Mouse (Mus musculus) gastrocnemius, adult 8-10 months (tissue): Measurements from ENCODE around the gene Crhr2. TPM values are rescaled to one million over a fixed set of nuclear protein-coding genes. Genes with fewer than 3 reads are reported as not detected.

Experiments used
- DNase-seq, 2 experiments: peaks; one replicate each; pipeline ENCODE4 v3.0.0; 2022; ENCODE audit warnings: low spot score in 2 of 2
- total RNA-seq, 4 experiments: library from RNA; stranded (reverse); gene quantifications; 2 replicates each; pipeline ENCODE4 v1.2.4; 2022

Crhr2 gene
- total RNA-seq, 4 experiments from 2014 or later, result 17.2 to 21.4 (median 17.7) TPM

DNA sequence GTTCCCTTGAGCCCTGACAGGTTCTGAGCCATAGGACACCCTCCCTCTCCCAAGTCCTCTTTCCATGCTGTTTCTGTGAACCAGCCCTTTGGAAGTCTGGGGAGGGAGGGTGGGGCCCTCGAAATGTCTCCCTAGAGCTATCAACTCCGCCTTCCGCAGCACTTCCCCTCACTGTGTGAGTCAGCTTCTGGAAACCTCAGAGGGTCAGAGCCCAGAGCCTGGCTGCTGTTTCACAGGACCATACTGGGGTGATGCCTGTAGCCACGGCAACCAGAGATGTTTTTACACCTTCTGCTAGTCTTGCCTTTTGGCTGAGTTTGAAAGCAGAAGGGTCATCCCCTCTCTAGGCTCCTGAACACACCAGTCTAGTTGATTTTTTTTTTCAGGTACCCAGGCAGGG, 9.8 kb downstream of the Crhr2 start:
- DNase-seq, result peak; percentile 40 to 45

DNA sequence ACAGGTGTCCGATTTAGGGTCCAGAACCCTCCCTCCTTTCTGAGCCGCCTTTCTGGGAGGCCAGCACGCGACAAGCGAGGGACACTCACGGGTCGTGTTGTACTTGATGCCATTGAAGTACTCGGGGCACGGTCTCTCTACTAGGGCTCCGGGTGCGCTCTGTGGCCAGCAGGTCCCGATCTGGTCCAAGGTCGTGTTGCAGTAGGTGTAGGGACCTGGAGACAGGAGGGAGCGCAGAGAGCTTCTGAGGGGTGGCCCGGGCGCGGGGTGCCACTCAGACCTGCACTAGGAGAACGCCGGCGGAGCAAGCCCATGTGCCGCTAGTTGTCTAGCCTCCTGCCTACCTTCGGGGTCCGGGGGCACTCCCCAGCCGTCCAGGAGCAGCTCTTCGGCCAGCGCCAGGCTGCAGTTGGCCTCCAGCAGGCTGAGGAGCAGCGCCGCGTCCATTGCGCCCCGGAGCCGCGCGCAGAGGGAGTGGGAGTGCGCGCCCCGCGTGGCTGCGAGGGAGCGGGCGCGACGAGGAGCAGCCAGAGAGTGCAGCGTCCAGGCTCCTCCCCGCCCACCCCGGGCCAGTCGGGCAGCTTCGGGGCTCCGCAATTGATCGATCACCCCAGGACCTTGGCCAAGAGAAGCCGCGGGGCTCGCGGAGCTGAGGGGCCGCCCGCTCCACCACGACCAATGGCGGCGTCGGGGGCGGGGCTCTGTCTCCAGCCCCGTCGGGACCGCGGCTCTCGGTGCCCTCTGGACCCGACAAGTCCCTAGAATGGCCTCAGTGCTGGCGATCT, 15.3 kb downstream of the Crhr2 start:
- no peak for DNase-seq

DNA sequence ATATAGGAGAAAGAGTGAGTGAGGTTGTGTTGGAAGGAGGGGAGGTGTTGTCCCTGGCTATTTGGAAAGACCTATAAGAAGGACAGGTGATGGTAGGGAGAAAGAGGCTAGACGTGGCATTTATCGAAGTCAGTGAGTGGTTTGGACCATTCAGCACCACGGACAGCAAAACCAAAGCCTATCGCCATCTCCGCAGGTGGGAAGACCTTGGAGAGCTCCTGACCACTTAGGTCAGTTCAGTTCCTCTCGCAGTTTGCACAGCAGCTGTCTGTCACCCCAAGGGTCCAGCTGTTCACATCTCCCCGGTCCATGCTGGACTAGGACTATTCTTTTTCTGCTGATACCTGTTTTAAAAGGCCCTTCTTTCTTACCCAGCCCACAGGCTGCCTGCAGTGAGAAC, 24.5 kb downstream of the Crhr2 start:
- DNase-seq, result no peak

DNA sequence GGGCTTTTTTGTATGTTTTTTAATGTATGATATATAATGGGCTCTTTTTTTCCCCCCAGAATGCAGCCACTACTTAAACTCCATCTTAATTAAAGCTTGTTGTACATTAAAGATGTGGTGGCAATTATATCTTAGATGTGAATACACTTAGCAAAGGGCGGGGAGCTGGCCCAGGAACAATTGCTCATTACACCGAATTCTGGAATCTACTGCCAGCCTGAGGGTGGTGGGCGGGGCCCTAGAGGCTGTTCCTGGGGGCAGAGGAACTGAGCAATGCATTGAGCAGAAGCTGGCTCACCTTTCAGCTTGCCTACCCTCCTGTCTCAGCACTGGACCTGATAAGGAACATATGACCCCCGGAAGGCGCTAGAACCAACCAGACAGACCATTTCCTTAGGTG, 34.2 kb downstream of the Crhr2 start:
- no peak for DNase-seq

DNA sequence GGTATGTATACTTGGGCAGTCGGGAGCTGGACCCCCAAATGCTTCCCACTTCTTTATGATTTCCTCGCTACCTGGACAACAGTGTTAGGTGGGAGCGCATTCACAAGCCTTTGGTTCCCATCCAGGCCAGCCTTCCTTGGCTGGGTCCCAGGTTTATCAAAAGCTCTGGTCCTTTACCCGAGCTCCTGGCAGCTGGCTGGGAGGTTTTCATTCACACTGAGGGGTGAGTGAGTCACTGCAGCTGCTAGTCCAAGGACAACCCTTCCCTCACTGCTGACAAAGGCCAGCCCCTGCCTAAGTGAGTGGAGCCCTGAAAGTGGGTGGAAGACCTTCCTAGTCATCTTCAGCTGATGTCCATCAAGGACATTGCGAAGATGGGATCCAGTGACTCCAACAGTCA, 34.8 kb downstream of the Crhr2 start:
- DNase-seq, result no peak

DNA sequence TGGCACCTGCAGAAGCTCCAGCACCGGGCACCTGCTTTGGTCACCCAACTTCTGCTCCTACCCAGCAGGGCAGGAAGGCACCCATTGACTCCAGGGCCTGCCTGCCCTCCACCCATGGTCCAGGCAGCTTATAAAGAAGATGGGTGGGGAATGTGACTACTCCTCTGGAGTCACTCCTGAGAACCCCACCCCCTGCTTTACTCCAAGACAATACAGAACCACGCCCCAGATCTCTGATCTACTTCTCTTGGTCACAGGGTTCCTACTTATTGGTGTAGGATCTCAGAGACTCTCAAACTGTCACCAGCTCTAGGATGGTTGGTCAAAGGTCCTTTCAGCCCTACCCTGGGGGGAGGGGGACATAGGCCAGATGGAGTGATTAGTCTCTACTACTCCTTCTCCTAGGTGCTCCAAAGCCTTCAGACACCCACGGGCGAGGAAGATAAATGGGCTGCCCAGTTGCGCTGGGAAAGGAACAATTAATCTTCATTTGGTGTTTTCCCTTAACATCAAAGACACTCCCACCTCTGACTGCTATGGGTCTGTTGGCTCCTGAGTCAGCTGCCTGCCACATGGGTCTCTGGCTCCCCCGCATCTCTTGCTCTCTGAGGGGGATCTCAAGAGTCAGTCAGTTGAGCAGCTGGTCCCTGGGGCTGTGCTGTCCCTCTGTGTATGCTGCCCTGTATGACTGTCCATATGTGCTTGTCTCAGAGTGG, 39.2 kb downstream of the Crhr2 start:
- DNase-seq, result no peak

DNA sequence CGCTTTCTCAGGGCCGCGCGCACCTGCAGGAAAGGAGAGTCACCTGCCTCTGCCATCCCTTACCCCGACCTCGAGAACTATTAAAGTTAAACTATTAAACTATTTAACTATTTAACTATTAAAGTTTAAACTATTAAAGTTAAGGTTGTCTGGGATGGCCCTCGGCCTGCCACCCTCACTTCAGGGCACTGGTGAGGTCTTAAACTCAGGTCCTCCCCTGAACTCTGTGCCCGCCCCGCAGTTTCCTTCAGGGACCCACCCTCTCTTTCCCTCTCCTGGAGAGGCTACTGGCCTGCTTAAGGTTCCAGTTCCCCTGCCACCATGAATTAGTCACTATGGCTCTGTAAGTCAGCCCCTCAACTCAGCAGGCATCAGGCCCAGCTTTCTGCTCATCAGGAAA, 41.4 kb downstream of the Crhr2 start:
- no peak for DNase-seq

DNA sequence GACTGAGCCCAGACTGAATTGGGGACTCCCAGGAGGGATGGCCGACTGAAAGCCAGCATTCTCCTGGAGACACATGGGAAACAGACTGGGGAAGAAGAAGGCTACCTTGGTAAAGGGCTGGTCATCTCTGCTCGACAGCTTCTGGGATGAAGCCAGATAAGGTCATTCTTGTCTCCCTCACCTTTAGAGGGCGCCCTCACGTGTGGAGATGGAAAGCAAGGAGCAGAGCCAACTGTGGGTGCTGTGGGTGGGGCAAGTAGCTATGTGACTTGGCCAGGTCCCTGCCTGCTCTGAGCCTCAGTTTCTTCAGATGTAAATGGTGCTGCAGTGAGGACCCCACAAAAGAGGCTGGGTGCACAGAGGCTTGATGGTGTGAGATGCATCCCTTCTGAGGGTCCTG, 42.2 kb downstream of the Crhr2 start:
- peak in 1 of 2 experiments; percentile 14 for DNase-seq

DNA sequence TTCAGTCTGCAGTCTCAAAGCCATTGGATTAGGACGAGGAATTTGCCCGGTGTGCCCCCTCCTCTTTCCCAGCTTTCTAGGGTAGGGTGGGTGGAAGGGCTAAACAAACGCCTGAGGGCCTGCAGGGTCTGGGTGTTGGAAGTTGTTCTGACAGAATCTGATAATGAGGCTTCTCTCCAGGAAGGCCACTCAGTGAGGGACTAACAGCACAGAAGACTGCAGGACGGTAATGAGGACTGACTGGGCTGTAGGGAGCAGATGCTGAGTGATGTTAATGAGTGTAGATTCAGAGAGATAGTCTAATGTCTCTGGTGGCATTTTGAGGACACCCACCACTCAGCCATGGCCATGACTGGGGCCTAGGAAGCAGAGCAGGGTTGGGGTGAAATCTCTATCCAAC, 45.5 kb downstream of the Crhr2 start:
- DNase-seq, result no peak

DNA sequence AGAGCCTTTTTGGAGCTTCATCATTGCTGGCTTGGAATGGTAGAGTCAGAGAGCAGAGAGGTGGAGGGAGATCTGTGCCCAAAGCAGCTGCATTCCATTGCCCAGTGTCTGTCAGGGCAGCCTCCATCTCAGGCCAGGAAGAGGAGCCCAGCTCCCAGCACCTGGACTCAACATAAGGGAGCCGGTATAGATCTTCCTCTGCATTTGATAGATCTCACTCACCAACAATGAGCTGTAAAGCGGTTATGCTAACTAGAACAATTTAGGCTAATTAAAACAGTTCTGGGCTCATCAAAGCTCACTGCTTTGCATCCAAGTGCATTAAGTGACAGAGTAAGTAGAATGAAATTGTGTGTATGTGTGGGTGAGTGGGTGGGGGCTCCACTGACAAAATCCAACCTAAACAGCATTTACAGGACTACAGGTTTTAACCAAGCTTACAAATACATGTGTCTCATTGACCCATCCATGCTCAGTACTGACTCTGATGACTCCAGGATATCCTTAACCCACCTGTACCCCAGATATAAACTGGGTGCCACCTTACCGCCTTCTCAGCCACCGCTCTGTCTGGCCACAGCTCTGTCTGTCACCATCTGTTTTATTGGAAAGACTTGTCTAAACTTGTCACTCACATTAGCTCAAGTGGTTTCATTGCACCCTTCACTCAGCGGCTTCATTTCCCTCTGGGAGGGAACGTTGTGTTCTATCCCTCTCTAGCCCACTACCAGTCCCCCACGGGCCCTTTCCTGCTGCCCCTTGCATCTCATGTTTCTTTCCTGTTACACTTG, 50.4 kb downstream of the Crhr2 start:
- no peak for DNase-seq

DNA sequence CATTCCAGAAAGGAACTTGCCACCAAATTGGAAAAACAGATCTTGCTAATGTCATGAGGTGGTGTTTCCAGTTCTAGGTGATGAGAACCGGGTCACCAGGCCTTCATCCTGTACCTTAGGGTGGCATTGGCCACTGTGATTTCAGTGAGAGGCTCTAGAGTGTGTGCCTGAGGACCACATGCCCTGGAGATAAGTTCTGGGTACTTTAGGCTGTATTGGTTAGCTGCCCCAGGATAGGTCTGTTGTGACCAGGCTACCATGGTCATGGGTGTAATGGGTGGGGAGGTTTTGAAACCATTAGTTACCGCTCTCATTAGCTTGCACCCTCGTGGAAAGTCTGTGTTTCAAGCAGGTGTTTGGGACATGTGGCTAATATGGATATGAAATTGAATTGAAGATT, 51.4 kb downstream of the Crhr2 start:
- no peak for DNase-seq

DNA sequence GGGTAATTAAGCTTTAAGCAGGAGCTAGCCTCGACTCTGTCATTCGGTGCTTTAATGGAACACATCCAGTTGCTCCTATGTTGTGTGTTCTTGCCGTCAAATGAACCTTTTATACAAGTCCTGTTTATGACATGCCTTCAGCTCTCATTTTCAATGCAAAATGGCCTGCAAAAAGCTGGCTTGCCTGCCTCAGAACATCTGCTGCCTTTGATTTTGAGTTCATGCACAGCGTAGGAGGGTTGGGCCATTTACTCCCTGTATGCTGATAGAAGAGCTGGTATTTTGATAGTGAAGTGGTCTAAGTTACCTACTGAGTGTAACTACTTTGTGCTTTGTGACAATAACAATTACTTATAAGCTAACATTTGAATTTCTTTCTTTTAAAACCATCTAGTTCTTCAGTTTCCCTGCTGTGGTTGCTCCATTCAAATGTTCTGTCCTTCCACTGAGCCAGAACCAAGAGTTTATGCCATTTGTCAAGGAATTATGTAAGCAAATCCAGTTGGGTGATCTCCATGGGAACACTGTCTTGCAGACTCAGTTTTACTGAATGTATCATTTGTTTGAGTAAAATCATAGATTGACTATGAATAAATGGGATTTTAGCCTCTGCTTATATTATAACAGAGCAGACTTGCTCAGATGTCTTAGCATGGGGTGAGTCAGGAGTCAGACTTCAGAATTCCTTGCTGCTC, 56.1 kb downstream of the Crhr2 start:
- no peak for DNase-seq

DNA sequence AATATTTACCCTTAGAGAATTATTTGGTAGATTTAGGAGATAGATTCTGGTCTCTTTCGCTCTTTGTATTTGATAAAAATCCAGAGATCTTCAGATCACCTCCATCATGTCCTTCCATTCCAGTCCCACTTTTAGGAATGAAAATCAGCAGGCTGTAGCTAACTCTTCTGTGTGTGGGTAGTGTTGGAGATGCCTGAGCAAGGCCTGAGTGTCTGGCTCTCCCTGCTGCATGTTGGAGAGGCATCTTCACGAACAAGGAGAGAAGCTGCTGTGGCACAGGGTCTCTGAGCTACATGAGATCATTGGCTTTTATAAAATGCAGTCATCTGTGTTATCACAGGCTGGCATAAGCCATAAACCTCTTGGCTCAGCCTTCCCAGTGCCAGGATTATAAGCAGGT, 66.9 kb downstream of the Crhr2 start:
- no peak for DNase-seq

DNA sequence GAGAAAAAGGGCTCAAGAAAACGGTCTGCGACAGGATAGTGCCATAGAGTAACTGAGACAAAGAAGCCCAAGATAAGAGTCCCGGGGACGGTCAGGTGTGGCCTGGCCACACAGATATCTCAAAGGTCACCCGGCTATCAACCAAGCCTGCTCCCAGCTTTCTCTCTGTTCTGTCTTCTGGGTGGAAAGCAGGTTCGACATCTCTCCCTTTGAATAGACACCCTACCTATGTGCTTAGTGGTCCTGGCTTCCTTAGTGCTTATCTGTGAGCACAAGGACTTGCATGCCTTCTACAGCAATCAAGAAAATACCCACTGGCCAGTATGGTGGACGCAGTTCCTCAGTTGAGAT, 68.4 kb downstream of the Crhr2 start:
- DNase-seq, result no peak

DNA sequence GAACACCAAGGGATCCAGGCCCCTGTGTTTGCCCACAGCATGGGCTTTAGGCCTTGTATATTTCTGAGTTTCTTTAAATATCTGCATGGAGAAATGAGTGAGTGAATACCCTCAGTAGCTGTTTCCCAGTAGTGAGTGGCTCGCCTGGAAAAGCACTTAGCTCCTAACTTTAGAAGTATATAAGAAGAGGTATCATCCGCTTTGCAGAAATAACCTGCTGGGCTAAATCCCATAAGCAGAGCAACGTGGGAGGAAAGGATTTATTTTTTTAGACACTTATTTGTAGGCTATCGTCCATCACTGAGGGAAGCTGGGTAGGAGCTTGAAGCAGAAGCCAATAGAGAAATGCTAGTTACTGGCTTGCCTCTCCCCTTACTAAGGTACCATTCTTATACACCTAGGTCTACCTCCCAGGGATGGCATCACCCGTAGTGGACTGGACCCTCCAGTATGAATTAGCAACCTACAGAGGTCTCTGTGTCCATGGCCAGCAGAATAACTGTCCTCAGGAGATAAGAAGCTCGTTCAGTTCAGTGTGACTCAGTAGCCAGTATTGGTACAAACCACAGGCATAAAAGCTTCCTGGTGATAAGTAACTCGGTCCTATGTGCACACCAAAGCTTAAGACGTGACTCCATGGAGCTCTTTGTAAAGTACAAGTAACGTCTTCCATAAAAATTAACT, 68.9 kb downstream of the Crhr2 start:
- no peak for DNase-seq

DNA sequence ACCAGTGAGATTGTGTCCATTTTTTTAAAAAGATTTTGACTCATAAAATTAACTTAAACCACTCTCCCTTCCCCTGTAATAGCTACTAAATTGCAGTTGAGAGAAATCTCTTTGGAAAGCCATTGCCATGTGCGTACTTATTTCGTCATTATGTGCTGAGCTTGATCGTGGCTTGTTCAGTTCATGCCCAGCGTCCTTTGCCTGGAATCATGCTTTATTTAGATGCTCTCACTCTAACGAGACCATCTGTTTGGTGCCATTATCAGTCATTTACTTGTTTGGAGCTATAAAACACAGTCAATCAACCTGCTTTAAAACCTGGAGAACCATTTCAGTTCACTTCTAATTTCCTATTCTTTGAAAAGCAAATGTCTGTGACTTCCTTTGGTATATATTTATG, 70.6 kb downstream of the Crhr2 start:
- DNase-seq, result no peak

DNA sequence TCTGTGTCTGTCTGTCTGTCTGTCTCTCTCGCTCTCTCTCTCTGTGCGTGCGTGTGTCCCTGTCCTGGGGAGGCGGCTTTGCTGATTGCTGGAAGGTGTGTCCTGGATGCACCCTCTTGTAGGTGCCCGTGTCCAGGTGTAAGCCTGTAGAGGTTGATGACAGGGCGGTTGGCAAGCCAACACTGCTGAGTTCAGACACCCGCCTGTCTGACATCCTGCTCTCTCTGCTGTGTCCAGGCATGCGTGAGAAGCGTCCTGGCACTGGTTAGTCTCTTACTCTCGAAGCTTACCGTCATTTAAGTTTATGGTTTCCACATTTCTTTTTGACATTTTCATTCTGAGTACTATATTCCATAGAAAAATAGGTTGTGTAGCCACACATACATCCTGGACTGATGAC, 71.5 kb downstream of the Crhr2 start:
- DNase-seq, result no peak

DNA sequence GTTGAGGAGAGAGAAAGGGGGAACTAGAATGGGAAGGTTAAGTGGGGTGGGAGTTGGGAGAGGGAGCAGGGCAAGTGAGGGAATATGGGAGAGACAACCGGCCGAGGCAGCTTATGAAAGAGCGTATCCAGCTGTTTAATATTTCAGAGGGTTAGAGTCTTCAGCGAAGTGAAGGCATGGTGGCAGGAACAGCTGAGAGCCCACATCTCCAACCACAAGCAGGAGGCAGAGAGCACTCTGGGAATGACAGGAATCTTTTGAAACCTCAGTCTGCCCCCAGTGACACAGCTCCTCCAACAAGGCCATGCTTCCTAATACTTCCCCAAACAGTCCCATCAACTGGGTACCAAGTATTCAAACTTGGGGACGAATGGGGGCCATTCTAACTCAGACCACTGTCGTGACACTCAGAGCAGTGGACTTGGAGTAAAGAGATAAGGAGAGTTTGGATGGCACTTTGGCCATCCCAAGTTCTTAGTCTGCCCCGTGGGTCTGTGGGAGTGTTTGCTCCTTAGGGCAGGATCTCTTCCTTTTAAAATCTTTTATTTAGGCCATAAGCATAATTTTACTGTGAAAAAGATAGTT, 72.5 kb downstream of the Crhr2 start:
- no peak for DNase-seq

DNA sequence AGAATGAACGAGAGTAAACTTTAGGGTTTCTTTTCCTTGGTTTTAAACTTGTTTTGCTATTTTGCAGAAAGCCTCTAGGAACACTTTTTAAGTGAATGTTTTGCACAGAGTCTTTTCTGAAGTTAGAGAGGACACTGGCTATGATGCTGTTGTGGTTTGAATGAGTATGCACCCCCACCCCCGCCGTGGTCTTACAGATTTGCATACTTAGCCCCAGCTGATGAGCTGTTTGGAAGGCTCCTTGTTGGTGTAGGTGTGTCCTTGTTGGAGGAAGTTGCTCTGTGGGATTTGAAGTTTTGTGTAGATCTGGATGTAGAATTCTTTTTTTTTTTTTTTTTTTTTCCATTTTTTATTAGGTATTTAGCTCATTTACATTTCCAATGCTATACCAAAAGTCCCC, 75.4 kb downstream of the Crhr2 start:
- no peak for DNase-seq

DNA sequence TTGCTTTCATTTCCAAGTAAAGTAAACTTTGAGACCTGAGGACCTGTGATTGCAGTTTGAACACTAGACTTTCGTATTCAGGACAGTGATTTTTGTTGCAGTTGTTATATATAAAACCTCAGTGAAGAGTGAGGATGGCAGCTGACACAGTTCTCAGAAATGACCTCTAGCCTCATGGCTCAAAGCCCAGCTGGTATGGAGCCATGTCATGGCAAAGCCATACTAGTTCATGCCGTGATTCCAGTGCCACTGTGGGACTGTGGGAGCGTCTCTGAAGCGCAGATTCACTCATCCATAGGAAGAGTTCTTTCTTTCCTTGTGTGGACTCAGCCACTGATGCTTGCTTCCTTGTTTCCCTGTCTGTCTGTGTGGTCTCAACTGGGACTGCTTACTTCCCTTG, 78.3 kb downstream of the Crhr2 start:
- DNase-seq, result no peak

DNA sequence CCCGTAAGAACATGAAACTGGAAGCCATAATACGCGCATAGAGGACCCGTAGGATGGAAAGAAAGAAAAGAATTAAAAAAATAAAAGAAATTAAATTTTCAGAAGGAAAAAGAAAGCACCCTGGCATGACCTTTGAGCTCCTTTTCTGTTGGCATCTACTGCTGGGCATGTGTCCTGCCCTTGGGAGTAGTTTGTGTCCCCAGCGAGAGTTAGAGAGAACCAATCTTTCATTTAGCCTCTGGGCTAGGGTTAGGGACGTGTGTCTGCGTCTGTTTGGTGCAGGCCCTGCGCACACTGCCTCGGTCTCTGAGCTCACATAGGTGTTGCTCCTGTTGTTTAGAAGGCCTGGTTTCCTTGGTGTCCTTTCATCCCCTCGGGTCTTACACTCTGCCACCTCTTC, 83.6 kb downstream of the Crhr2 start:
- no peak for DNase-seq
